Mouse (Mus musculus) embryonic facial prominence, embryonic 13.5 days (tissue): ENCODE data around the gene H6pd. TPM values are rescaled to one million over a fixed set of nuclear protein-coding genes. Genes with fewer than 3 reads are reported as not detected.

ENCODE experiments used
- ATAC-seq: fragments of 200-750 bp; cut with Nextera tagmentation; 2 replicates; pipeline ENCODE4 v1.8.0; 2017; ENCODE audit warnings: low read depth; ENCODE audit not compliant: insufficient number of reproducible peaks, insufficient read depth, low FRiP score, low TSS enrichment
- H3K27ac ChIP-seq: fragments of 300-500 bp; sonication (generic); 2 replicates; pipeline ENCODE4 v1.5.1; 2015; ENCODE audit warnings: moderate library complexity, mild to moderate bottlenecking, inconsistent platforms
- H3K27me3 ChIP-seq: fragments of 300-500 bp; sonication (generic); 2 replicates; pipeline ENCODE4 v1.6.1; 2015; ENCODE audit warnings: mild to moderate bottlenecking, inconsistent platforms
- H3K36me3 ChIP-seq: fragments of 300-500 bp; sonication (generic); 2 replicates; pipeline ENCODE4 v1.6.1; 2015; ENCODE audit warnings: mild to moderate bottlenecking, inconsistent platforms
- H3K4me1 ChIP-seq: fragments of 300-500 bp; sonication (generic); 2 replicates; pipeline ENCODE4 v1.6.1; 2015; ENCODE audit warnings: inconsistent platforms
- H3K4me2 ChIP-seq: fragments of 300-500 bp; sonication (generic); 2 replicates; pipeline ENCODE4 v1.6.1; 2015; ENCODE audit warnings: moderate library complexity, mild to moderate bottlenecking, inconsistent platforms
- H3K4me3 ChIP-seq: fragments of 300-500 bp; sonication (generic); 2 replicates; pipeline ENCODE4 v1.5.1; 2015; ENCODE audit warnings: mild to moderate bottlenecking, inconsistent platforms
- H3K9ac ChIP-seq: fragments of 300-500 bp; sonication (generic); 2 replicates; pipeline ENCODE4 v1.6.1; 2015; ENCODE audit warnings: mild to moderate bottlenecking, inconsistent platforms
- H3K9me3 ChIP-seq: fragments of 300-500 bp; sonication (generic); 2 replicates; pipeline ENCODE4 v1.6.1; 2016; ENCODE audit warnings: inconsistent platforms
- WGBS: fragments of 180-500 bp; shearing (Covaris S2); methylation state at CpG from one replicate; pipeline ENCODE4 v1.1.7; 2015; ENCODE audit warnings: mixed read lengths; 5-methylcytosine and 5-hydroxymethylcytosine counted together
- polyA plus RNA-seq: library from polyadenylated mRNA; unstranded; fragments of >200 nt; fragmentation: Nextera tagmentation; extraction: Ambion mirVana; gene quantifications from 2 replicates; pipeline ENCODE4 v1.2.1, GENCODE M21; 2015

Gene H6pd
- polyA plus RNA-seq, 1 experiment from 2014 or later = 7.0 TPM

GRCm38 (mm10) chr4:149965672-149966071 lies 43.2 kb downstream of the H6pd start:
- H3K27ac ChIP-seq = no peak overlapping the region
- no peak for ATAC-seq

DNA sequence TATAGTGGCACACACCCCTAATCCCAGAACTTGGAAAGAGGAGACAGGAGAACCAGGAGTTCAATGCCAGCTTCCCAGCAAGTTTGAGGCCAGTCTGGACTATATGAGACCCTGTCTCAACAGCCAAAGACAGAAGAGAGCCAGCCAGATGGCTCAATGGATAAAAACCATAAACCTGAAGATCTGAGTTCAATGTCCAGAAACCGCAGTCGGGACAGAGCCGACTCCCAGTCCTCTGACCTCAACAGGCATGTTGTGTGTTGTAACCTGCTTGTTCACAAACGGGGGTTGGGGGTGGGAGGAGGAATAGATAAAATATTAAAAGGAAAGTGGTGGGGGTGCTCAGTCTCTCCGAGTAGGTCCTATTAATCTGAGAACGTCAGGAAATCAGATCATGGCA lies 43.6 kb downstream of the H6pd start:
- Histone ChIP-seq H3K4me3 (no peak overlapping the region), H3K4me2 (no peak overlapping the region), H3K9ac (0 out of 2 replicates have a peak overlapping the region, but pooled peaks have one; percentile 32), H3K4me1 (peaks cover 39% of the 10 kb centered on the region), H3K9me3 (no peaks in the 10 kb centered on the region), H3K27ac (peak overlapping the region; percentile 24; the same call in 1 of the 2 replicates), H3K27me3 (no peaks in the 10 kb centered on the region), H3K36me3 (no peaks in the 10 kb centered on the region)
- no peak for ATAC-seq
- 50% methylated on average over 6 of the region's 6 CpGs for WGBS

More at GRCm38 (mm10) chr4:149965672-149966071, 43.2 kb downstream of the H6pd start:
- Histone ChIP-seq H3K9ac (0 out of 2 replicates have a peak overlapping the region, but pooled peaks have one; percentile 32), H3K4me3 (no peak overlapping the region), H3K9me3 (no peaks in the 10 kb centered on the region), H3K36me3 (no peaks in the 10 kb centered on the region), H3K27me3 (no peaks in the 10 kb centered on the region), H3K4me2 (no peak overlapping the region), H3K4me1 (peaks cover 39% of the 10 kb centered on the region)
- 59% methylated on average over 6 of the region's 6 CpGs for WGBS

- WGBS = 17% methylated on average over 3 of the region's 3 CpGs
- Histone ChIP-seq H3K4me2 (no peak overlapping the region), H3K4me1 (peaks cover 39% of the 10 kb centered on the region), H3K9ac (peak overlapping the region; percentile 36; the same call in 1 of the 2 replicates), H3K27ac (peak overlapping the region; percentile 24; the same call in 1 of the 2 replicates), H3K9me3 (no peaks in the 10 kb centered on the region), H3K36me3 (no peaks in the 10 kb centered on the region), H3K27me3 (no peaks in the 10 kb centered on the region), H3K4me3 (no peak overlapping the region)
- no peak for ATAC-seq
Measured at GRCm38 (mm10) chr4:149964770-149965169, 44.1 kb downstream of the H6pd start.

DNA sequence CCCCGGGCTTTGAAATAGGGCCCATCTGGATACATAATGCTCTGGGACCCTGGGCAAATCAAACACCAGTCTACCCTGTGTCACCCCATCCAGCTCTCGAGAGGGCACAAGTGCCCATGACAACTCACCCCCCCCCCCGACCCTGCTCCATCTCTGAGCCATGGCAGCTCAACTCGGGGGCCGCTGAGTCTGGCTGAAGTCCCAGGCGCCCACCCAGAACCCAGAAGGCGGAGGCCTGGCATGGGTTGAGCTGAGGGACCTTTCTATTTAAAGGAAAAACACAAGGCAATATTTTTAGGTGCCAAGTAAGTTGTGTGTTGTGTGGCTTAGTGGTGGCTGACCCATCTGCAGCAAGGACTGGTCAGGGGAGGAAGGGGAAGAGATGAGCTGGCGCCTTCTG lies 44.5 kb downstream of the H6pd start:
- ATAC-seq = no peak
- Histone ChIP-seq H3K4me1 (peaks cover 39% of the 10 kb centered on the region), H3K9me3 (no peaks in the 10 kb centered on the region), H3K4me3 (no peak overlapping the region), H3K4me2 (no peak overlapping the region), H3K9ac (no peak overlapping the region), H3K36me3 (no peaks in the 10 kb centered on the region), H3K27me3 (no peaks in the 10 kb centered on the region), H3K27ac (peak overlapping the region; percentile 24; the same call in 1 of the 2 replicates)
- WGBS = 50% methylated on average over 8 of the region's 8 CpGs

DNA sequence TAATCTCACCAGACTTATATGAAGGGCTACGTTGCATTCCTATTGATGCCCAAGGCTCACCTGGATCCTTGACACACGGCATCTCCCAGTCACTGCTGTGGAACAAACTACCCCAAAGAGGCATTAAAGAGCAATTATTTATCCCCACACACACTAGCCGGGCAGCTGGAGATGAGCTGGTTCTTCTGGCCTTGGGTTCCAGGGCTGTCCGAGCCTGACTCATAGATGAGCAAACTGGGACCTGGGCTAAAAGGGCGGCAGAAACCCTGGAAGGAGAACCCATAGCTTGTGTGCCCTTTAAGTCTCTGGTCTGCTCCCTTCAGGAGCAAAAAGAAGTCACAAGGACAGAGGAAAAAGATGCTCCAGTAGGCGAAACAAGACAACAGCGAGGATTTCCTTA lies 48.4 kb downstream of the H6pd start:
- Histone ChIP-seq H3K9me3 (no peaks in the 10 kb centered on the region), H3K27me3 (peaks cover 17% of the 10 kb centered on the region), H3K4me2 (no peak overlapping the region), H3K36me3 (no peaks in the 10 kb centered on the region), H3K4me3 (no peak overlapping the region), H3K4me1 (peaks cover 26% of the 10 kb centered on the region), H3K9ac (no peak overlapping the region), H3K27ac (no peak overlapping the region)
- no peak for ATAC-seq
- WGBS = 87% methylated on average over 7 of the region's 7 CpGs

- H3K4me1 ChIP-seq = peaks cover 22% of the 10 kb centered on the region
- H3K27me3 ChIP-seq = peaks cover 18% of the 10 kb centered on the region
- ATAC-seq = no peak
- H3K9me3 ChIP-seq = no peaks in the 10 kb centered on the region
- H3K27ac ChIP-seq = no peak overlapping the region
- no peak overlapping the region for H3K9ac ChIP-seq
- H3K4me3 ChIP-seq = no peak overlapping the region
- no peaks in the 10 kb centered on the region for H3K36me3 ChIP-seq
- H3K4me2 ChIP-seq = no peak overlapping the region
- WGBS = 56% methylated on average over 10 of the region's 10 CpGs
Measured at GRCm38 (mm10) chr4:149959816-149960215, 49.0 kb downstream of the H6pd start.

DNA sequence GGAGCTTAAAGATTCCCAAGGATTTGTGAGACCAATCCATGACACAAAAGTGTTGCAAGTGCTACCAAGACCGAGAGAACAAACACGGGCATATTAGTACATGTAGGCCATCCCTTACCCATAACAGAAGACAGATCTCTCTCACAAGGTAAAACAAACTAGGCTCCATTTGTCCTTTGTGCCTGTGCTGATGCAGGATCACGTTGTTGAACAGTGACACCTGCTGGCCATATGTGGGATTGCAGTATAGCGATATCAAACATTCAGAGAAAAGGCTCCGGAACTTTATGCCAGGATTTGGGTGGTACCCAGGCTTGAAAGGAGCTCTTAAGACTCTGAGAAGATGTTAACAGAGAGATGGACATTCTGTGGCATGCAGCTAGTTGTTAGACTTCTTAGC lies 50.3 kb downstream of the H6pd start:
- H3K36me3 ChIP-seq = no peaks in the 10 kb centered on the region
- WGBS = 4% methylated on average over 5 of the region's 5 CpGs
- H3K4me3 ChIP-seq = no peak overlapping the region
- H3K27me3 ChIP-seq = peaks cover 18% of the 10 kb centered on the region
- no peak overlapping the region; the same call in 1 of the 2 replicates for H3K27ac ChIP-seq
- no peaks in the 10 kb centered on the region for H3K9me3 ChIP-seq
- H3K9ac ChIP-seq = no peak overlapping the region
- ATAC-seq = no peak
- H3K4me2 ChIP-seq = no peak overlapping the region
- H3K4me1 ChIP-seq = peaks cover 16% of the 10 kb centered on the region

GRCm38 (mm10) chr4:149956048-149956447 lies 52.8 kb downstream of the H6pd start:
- ATAC-seq = no peak
- H3K4me3 ChIP-seq = no peak overlapping the region
- no peaks in the 10 kb centered on the region for H3K36me3 ChIP-seq
- no peak overlapping the region for H3K27ac ChIP-seq
- no peak overlapping the region for H3K9ac ChIP-seq
- peaks cover 32% of the 10 kb centered on the region for H3K4me1 ChIP-seq
- H3K9me3 ChIP-seq = no peaks in the 10 kb centered on the region
- peaks cover 18% of the 10 kb centered on the region for H3K27me3 ChIP-seq
- peak overlapping the region; percentile 94 for H3K4me2 ChIP-seq
- WGBS = 43% methylated on average over 13 of the region's 13 CpGs

DNA sequence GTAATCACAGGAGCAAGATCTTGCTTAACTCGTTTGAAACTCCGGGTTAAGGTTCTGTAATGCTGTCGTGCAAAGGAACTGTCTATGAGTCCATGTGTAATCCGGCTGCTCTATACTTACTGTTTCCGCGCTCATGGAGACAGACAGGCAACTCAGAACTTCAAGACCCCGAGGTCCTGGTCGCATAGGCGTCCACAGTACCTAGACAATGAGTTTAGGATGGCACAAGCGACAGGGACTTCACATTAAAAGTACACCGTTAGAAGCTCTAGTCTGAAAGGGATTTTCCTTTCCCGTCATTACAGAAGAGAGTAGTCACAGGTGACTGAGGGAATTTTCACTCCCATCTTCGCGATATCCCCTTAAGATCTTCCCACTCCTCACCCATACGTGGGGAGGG lies 53.2 kb downstream of the H6pd start:
- H3K4me1 ChIP-seq = peaks cover 32% of the 10 kb centered on the region
- H3K4me2 ChIP-seq = peak overlapping the region; percentile 94
- H3K27ac ChIP-seq = peak overlapping the region; percentile 39
- no peaks in the 10 kb centered on the region for H3K36me3 ChIP-seq
- peaks cover 18% of the 10 kb centered on the region for H3K27me3 ChIP-seq
- H3K9ac ChIP-seq = 0 out of 2 replicates have a peak overlapping the region, but pooled peaks have one; percentile 37
- no peaks in the 10 kb centered on the region for H3K9me3 ChIP-seq
- 12% methylated on average over 15 of the region's 15 CpGs for WGBS
- peak overlapping the region; percentile 71 for H3K4me3 ChIP-seq
- ATAC-seq = no peak

DNA sequence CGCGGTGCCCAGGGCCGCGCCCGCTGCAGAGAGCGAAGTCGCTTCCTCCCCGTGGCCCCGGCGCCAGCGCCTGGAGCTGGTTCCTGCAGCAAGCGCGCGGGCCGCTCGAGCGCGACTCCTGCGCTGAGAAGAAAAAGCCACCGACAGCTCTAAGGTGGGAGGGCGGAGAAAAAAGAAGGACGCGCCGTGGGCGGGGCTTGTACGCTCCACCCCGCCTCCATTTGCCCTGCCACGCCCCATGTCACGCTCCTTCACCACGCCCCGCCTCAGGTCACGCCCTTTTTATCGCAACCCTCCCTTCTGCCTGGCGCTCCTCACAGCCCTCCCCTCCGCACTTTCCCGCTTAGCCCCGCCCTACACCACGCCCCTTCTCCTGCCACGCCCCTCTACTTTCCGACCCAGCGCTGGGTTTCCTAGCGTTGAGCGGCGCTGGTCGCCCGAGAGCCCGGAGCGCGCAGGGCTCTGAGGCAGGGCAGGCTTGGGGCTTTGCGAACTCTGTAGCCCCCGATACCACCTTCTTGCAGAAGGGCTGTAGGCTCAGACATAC lies 53.9 kb downstream of the H6pd start, which contains the start of gene Spsb1:
Spsb1 (minus strand) TSS at position 151 of the 547 bp plus-strand sequence.
- H3K4me1 ChIP-seq = peaks cover 35% of the 10 kb centered on the region
- no peaks in the 10 kb centered on the region for H3K9me3 ChIP-seq
- H3K27me3 ChIP-seq = peaks cover 18% of the 10 kb centered on the region
- peak within 1 kb of the TSS; percentile 94 for H3K4me2 ChIP-seq
- peak; percentile 85 for ATAC-seq
- WGBS = under 1% methylated on average over 50 of the region's 51 CpGs
- H3K27ac ChIP-seq = peak within 1 kb of the TSS; percentile 80
- peak within 1 kb of the TSS; percentile 71 for H3K4me3 ChIP-seq
- peak within 1 kb of the TSS; percentile 85 for H3K9ac ChIP-seq
- H3K36me3 ChIP-seq = no peaks in the 10 kb centered on the region

DNA sequence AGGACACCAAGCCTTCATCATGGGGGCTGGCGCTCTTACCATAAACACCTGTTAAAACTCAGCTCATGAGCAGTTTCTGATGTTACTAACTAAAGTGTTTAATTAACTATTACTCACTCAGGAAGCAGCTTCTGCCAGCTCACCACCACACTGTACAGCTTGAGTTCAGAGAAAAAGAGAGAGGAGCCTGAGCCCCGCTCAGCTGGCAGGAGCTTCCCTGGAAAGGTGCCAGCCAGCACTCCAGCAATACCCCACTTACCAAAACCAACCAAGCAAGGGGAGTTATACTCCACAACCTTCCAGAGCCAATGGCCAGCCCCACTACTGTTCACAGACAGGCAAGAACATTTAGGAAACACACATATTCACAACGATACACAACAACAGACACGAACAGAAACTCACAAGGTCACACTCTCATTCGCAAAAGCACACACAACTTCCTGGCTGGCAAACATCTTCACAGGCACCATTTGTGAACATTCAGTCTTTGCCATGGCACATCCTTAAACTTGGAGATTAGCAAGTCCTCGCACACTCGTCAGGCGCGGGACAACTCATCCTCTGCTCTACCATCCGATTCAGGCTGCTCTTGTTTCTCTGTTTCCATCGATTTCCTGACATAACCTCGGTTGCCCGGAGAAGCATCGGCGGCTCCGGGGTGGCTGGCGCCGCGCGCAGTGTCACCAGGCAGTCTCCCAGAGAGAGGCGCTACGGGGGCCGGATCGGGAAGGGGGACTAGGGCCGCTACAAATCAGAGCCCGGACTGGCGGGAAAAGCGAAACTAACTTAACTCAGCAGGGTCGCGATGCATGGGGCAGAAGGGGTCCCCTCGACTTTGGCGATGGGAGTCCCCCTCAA lies 55.0 kb downstream of the H6pd start:
- H3K4me1 ChIP-seq = peaks cover 46% of the 10 kb centered on the region
- WGBS = 4% methylated on average over 32 of the region's 32 CpGs
- peak overlapping the region; percentile 85 for H3K9ac ChIP-seq
- no peak for ATAC-seq
- H3K9me3 ChIP-seq = no peaks in the 10 kb centered on the region
- H3K4me3 ChIP-seq = peak overlapping the region; percentile 71
- peak overlapping the region; percentile 80 for H3K27ac ChIP-seq
- peak overlapping the region; percentile 94 for H3K4me2 ChIP-seq
- H3K27me3 ChIP-seq = peaks cover 18% of the 10 kb centered on the region
- H3K36me3 ChIP-seq = no peaks in the 10 kb centered on the region
